Mouse (Mus musculus) liver, adult 2 months (tissue): ENCODE measurements around the gene Entpd3. TPM values are rescaled to one million over a fixed set of nuclear protein-coding genes. Genes with fewer than 3 reads are reported as not detected.

Source experiments
- DNase-seq: peaks from one replicate; pipeline ENCODE4 v3.0.0-alpha.2; 2011; ENCODE audit warnings: low read depth, low spot score; ENCODE audit errors: extremely low read depth
- H3K27ac ChIP-seq: fragments of 200-500 bp; replicated peaks from 2 replicates; pipeline ENCODE4 v1.5.1; 2012; ENCODE audit warnings: low read depth, mild to moderate bottlenecking, control low read depth, inconsistent platforms, low read length; ENCODE audit not compliant: insufficient read depth
- H3K27me3 ChIP-seq: fragments of 200-500 bp; 2 replicates; pipeline ENCODE4 v1.6.1; 2012; ENCODE audit warnings: mild to moderate bottlenecking, moderate library complexity, low read length, inconsistent platforms; ENCODE audit not compliant: control insufficient read depth, insufficient read depth
- H3K36me3 ChIP-seq: fragments of 200-500 bp; 2 replicates; pipeline ENCODE4 v1.6.1; 2012; ENCODE audit warnings: low read length, inconsistent platforms; ENCODE audit not compliant: control insufficient read depth, insufficient read depth
- H3K4me1 ChIP-seq: fragments of 200-500 bp; 2 replicates; pipeline ENCODE4 v1.6.1; 2011; ENCODE audit warnings: low read length; ENCODE audit not compliant: control insufficient read depth, insufficient read depth
- H3K4me3 ChIP-seq: fragments of 200-500 bp; 2 replicates; pipeline ENCODE4 v1.5.1; 2011; ENCODE audit warnings: low read depth, mild to moderate bottlenecking, control low read depth, low read length, moderate library complexity; ENCODE audit not compliant: insufficient read depth
- H3K79me2 ChIP-seq: fragments of 200-500 bp; 2 replicates; pipeline ENCODE4 v1.6.1; 2012; ENCODE audit warnings: inconsistent platforms, mild to moderate bottlenecking, low read length, moderate library complexity; ENCODE audit not compliant: control insufficient read depth, insufficient read depth
- H3K9ac ChIP-seq: fragments of 200-500 bp; 2 replicates; pipeline ENCODE4 v1.6.1; 2012; ENCODE audit warnings: low read depth, mild to moderate bottlenecking, control low read depth, inconsistent platforms, low read length
- CTCF ChIP-seq: fragments of 200-500 bp; IDR thresholded peaks from 2 replicates; pipeline ENCODE4 v1.5.1; 2011; ENCODE audit warnings: low read depth, low read length, control low read depth
- POLR2A ChIP-seq: fragments of 200-500 bp; IDR thresholded peaks from 2 replicates; pipeline ENCODE4 v1.6.1; 2011; ENCODE audit warnings: low read length, control low read depth; ENCODE audit not compliant: insufficient read depth; ENCODE audit errors: extremely low read depth
- WGBS: fragments of 180-500 bp; shearing (Covaris S2); methylation state at CpG from one replicate; pipeline ENCODE4 v1.1.7; 2018; 5-methylcytosine and 5-hydroxymethylcytosine counted together
- polyA plus RNA-seq: library from polyadenylated mRNA; depleted of rRNA; stranded (reverse); fragments of >200 nt; gene quantifications from 2 replicates; pipeline ENCODE4 v1.2.3, GENCODE M21; 2012
- total RNA-seq: library from RNA; depleted of rRNA; stranded (reverse); fragments of >200 nt; gene quantifications from 2 replicates; pipeline ENCODE4 v1.2.3, GENCODE M21; 2014

Entpd3 gene
- total and polyA plus RNA-seq, 2 experiments = not detected

GRCm38 (mm10) chr9:120496691-120497090, 42.9 kb upstream of the Entpd3 start:
- WGBS = 0% methylated on average over 3 of the region's 3 CpGs
- H3K27ac ChIP-seq = no peak overlapping the region
- TF ChIP-seq POLR2A (no peak), CTCF (peak; percentile 75)
- H3K4me3 ChIP-seq = no peak overlapping the region
- no peak overlapping the region for H3K9ac ChIP-seq
- no peaks in the 10 kb centered on the region for H3K27me3 ChIP-seq
- DNase-seq = peak; percentile 64
- no peaks in the 10 kb centered on the region for H3K79me2 ChIP-seq
- peaks cover 5% of the 10 kb centered on the region for H3K36me3 ChIP-seq
- peaks cover 4% of the 10 kb centered on the region; the same call in 1 of the 2 replicates for H3K4me1 ChIP-seq

- 85% methylated on average over 5 of the region's 5 CpGs for WGBS
Measured at GRCm38 (mm10) chr9:120497983-120498382, 41.6 kb upstream of the Entpd3 start.

GRCm38 (mm10) chr9:120501191-120501902, 38.3 kb upstream of the Entpd3 start:
- Histone ChIP-seq H3K4me1 (peaks cover 3% of the 10 kb centered on the region; the same call in 1 of the 2 replicates), H3K9ac (no peak overlapping the region), H3K79me2 (no peaks in the 10 kb centered on the region), H3K27ac (no peak overlapping the region), H3K27me3 (no peaks in the 10 kb centered on the region), H3K4me3 (no peak overlapping the region), H3K36me3 (no peaks in the 10 kb centered on the region)
- WGBS = 36% methylated on average over 10 of the region's 10 CpGs
- TF ChIP-seq POLR2A (no peak), CTCF (peak; percentile 53)
- DNase-seq = no peak

More at GRCm38 (mm10) chr9:120497983-120498382, 41.6 kb upstream of the Entpd3 start:
- peaks cover 5% of the 10 kb centered on the region; the same call in 1 of the 2 replicates for H3K4me1 ChIP-seq
- peaks cover 5% of the 10 kb centered on the region for H3K36me3 ChIP-seq
- H3K9ac ChIP-seq = no peak overlapping the region
- H3K79me2 ChIP-seq = no peaks in the 10 kb centered on the region
- H3K4me3 ChIP-seq = no peak overlapping the region
- H3K27ac ChIP-seq = no peak overlapping the region
- no peak for DNase-seq
- TF ChIP-seq CTCF = no peak
- no peak for TF ChIP-seq POLR2A
- no peaks in the 10 kb centered on the region for H3K27me3 ChIP-seq

GRCm38 (mm10) chr9:120502013-120502412, 37.6 kb upstream of the Entpd3 start:
- no peaks in the 10 kb centered on the region for H3K36me3 ChIP-seq
- TF ChIP-seq CTCF = no peak; the same call in 1 of the 2 replicates
- TF ChIP-seq POLR2A = no peak
- no peak overlapping the region for H3K27ac ChIP-seq
- no peak overlapping the region for H3K9ac ChIP-seq
- H3K79me2 ChIP-seq = no peaks in the 10 kb centered on the region
- H3K27me3 ChIP-seq = no peaks in the 10 kb centered on the region
- no peak overlapping the region for H3K4me3 ChIP-seq
- peaks cover 1% of the 10 kb centered on the region; the same call in 1 of the 2 replicates for H3K4me1 ChIP-seq
- peak; percentile 76 for DNase-seq
- 11% methylated on average over 8 of the region's 8 CpGs for WGBS

- H3K27ac ChIP-seq = no peak overlapping the region
- H3K79me2 ChIP-seq = no peaks in the 10 kb centered on the region
- TF ChIP-seq CTCF (no peak), POLR2A (no peak)
- no peak overlapping the region for H3K9ac ChIP-seq
- no peaks in the 10 kb centered on the region for H3K36me3 ChIP-seq
- WGBS = 80% methylated on average over 2 of the region's 2 CpGs
- H3K4me1 ChIP-seq = peaks cover 1% of the 10 kb centered on the region; the same call in 1 of the 2 replicates
- no peak overlapping the region for H3K4me3 ChIP-seq
- no peaks in the 10 kb centered on the region for H3K27me3 ChIP-seq
- DNase-seq = no peak
Measured at GRCm38 (mm10) chr9:120504423-120504822, 35.2 kb upstream of the Entpd3 start.

- WGBS = 66% methylated on average over 3 of the region's 3 CpGs
- TF ChIP-seq CTCF (peak; percentile 42), POLR2A (no peak)
- peak; percentile 24 for DNase-seq
- Histone ChIP-seq H3K4me3 (no peak overlapping the region), H3K79me2 (no peaks in the 10 kb centered on the region), H3K4me1 (no peaks in the 10 kb centered on the region), H3K27ac (no peak overlapping the region), H3K27me3 (no peaks in the 10 kb centered on the region), H3K36me3 (no peaks in the 10 kb centered on the region), H3K9ac (no peak overlapping the region)
Measured at GRCm38 (mm10) chr9:120511781-120512180, 27.8 kb upstream of the Entpd3 start.
